Mouse (Mus musculus) heart, embryonic 12.5 days (tissue): ENCODE measurements around the gene Pgap1. TPM values are rescaled to one million over a fixed set of nuclear protein-coding genes. Genes with fewer than 3 reads are reported as not detected.

Source experiments
- ATAC-seq: fragments of 200-750 bp; cut with Nextera tagmentation; 2 replicates; pipeline ENCODE4 v1.8.0; 2017; ENCODE audit warnings: moderate TSS enrichment, moderate library complexity; ENCODE audit not compliant: insufficient number of reproducible peaks, low FRiP score
- H3K27ac ChIP-seq: fragments of 300-500 bp; sonication (generic); 2 replicates; pipeline ENCODE4 v1.5.1; 2016; ENCODE audit warnings: mild to moderate bottlenecking, moderate library complexity; ENCODE audit not compliant: poor library complexity, severe bottlenecking
- H3K27me3 ChIP-seq: fragments of 300-500 bp; sonication (generic); replicated peaks from 2 replicates; pipeline ENCODE4 v1.6.1; 2016; ENCODE audit warnings: mild to moderate bottlenecking, moderate library complexity
- H3K36me3 ChIP-seq: fragments of 300-500 bp; sonication (generic); 2 replicates; pipeline ENCODE4 v1.6.1; 2016; ENCODE audit warnings: mild to moderate bottlenecking, moderate library complexity
- H3K4me1 ChIP-seq: fragments of 300-500 bp; sonication (generic); replicated peaks from 2 replicates; pipeline ENCODE4 v1.6.1; 2016; ENCODE audit warnings: mild to moderate bottlenecking
- H3K4me2 ChIP-seq: fragments of 300-500 bp; sonication (generic); 2 replicates; pipeline ENCODE4 v1.6.1; 2016; ENCODE audit warnings: mild to moderate bottlenecking, moderate library complexity
- H3K4me3 ChIP-seq: fragments of 300-500 bp; sonication (generic); 2 replicates; pipeline ENCODE4 v1.5.1; 2016; ENCODE audit warnings: mild to moderate bottlenecking
- H3K9ac ChIP-seq: fragments of 300-500 bp; sonication (generic); 2 replicates; pipeline ENCODE4 v1.6.1; 2016; ENCODE audit warnings: mild to moderate bottlenecking, moderate library complexity
- H3K9me3 ChIP-seq: fragments of 300-500 bp; sonication (generic); replicated peaks from 2 replicates; pipeline ENCODE4 v1.6.1; 2016; ENCODE audit warnings: mild to moderate bottlenecking, moderate library complexity
- WGBS: fragments of 180-500 bp; shearing (Covaris S2); methylation state at CpG from one replicate; pipeline ENCODE4 v1.1.7; 2016; 5-methylcytosine and 5-hydroxymethylcytosine counted together
- polyA plus RNA-seq: library from polyadenylated mRNA; unstranded; fragments of >200 nt; fragmentation: Nextera tagmentation; extraction: Ambion mirVana; gene quantifications from 2 replicates; pipeline ENCODE4 v1.2.1, GENCODE M21; 2016

Pgap1 gene
- polyA plus RNA-seq, 1 experiment from 2014 or later = 5.8 TPM

GRCm38 (mm10) chr1:54578358-54579184 is 21.1 kb upstream of the Pgap1 start:
- Histone ChIP-seq H3K27me3 (no peaks in the 10 kb centered on the region), H3K9ac (no peak overlapping the region), H3K36me3 (no peaks in the 10 kb centered on the region), H3K4me2 (no peak overlapping the region), H3K9me3 (no peaks in the 10 kb centered on the region), H3K4me3 (no peak overlapping the region), H3K4me1 (no peaks in the 10 kb centered on the region), H3K27ac (no peak overlapping the region)
- no peak for ATAC-seq
- WGBS = 63% methylated on average over 8 of the region's 8 CpGs

- no peak for ATAC-seq
- Histone ChIP-seq H3K4me2 (no peak overlapping the region), H3K9ac (no peak overlapping the region), H3K27me3 (no peaks in the 10 kb centered on the region), H3K4me1 (no peaks in the 10 kb centered on the region), H3K4me3 (no peak overlapping the region), H3K9me3 (no peaks in the 10 kb centered on the region), H3K27ac (no peak overlapping the region), H3K36me3 (no peaks in the 10 kb centered on the region)
- WGBS = 68% methylated on average over 2 of the region's 2 CpGs
Measured at GRCm38 (mm10) chr1:54569102-54569501, 11.6 kb upstream of the Pgap1 start.

GRCm38 (mm10) chr1:54563923-54564322 is 6.4 kb upstream of the Pgap1 start:
- H3K4me2 ChIP-seq = no peak overlapping the region
- H3K4me3 ChIP-seq = no peak overlapping the region
- no peak overlapping the region for H3K9ac ChIP-seq
- ATAC-seq = no peak
- 80% methylated on average over 6 of the region's 6 CpGs for WGBS
- no peaks in the 10 kb centered on the region for H3K27me3 ChIP-seq
- H3K9me3 ChIP-seq = no peaks in the 10 kb centered on the region
- H3K36me3 ChIP-seq = no peaks in the 10 kb centered on the region
- H3K27ac ChIP-seq = no peak overlapping the region
- no peaks in the 10 kb centered on the region for H3K4me1 ChIP-seq

GRCm38 (mm10) chr1:54556586-54557221 is 780 bp downstream of the Pgap1 start:
- H3K36me3 ChIP-seq = no peaks in the 10 kb centered on the region
- H3K4me1 ChIP-seq = peaks cover 5% of the 10 kb centered on the region; the same call in 1 of the 2 replicates
- H3K9ac ChIP-seq = peak overlapping the region; percentile 87
- no peaks in the 10 kb centered on the region for H3K9me3 ChIP-seq
- no peak; the same call in 1 of the 2 replicates for ATAC-seq
- H3K27ac ChIP-seq = peak overlapping the region; percentile 62; the same call in 1 of the 2 replicates
- H3K27me3 ChIP-seq = no peaks in the 10 kb centered on the region
- H3K4me3 ChIP-seq = peak overlapping the region; percentile 86
- WGBS = 4% methylated on average over 18 of the region's 18 CpGs
- peak overlapping the region; percentile 92 for H3K4me2 ChIP-seq

- Histone ChIP-seq H3K4me1 (peaks cover 5% of the 10 kb centered on the region; the same call in 1 of the 2 replicates), H3K27ac (no peak overlapping the region), H3K27me3 (no peaks in the 10 kb centered on the region), H3K9me3 (no peaks in the 10 kb centered on the region), H3K9ac (no peak overlapping the region), H3K4me2 (no peak overlapping the region), H3K4me3 (no peak overlapping the region), H3K36me3 (no peaks in the 10 kb centered on the region)
- ATAC-seq = no peak
- WGBS = 57% methylated on average over 4 of the region's 4 CpGs
Measured at GRCm38 (mm10) chr1:54555364-54556140, 1.9 kb downstream of the Pgap1 start.

GRCm38 (mm10) chr1:54552621-54553020 is 4.9 kb downstream of the Pgap1 start:
- ATAC-seq = no peak
- Histone ChIP-seq H3K9me3 (no peaks in the 10 kb centered on the region), H3K27ac (no peak overlapping the region), H3K4me1 (peaks cover 5% of the 10 kb centered on the region; the same call in 1 of the 2 replicates), H3K4me2 (no peak overlapping the region), H3K36me3 (peaks cover 5% of the 10 kb centered on the region; the same call in 1 of the 2 replicates), H3K27me3 (no peaks in the 10 kb centered on the region), H3K9ac (no peak overlapping the region), H3K4me3 (no peak overlapping the region)
- 81% methylated on average over 2 of the region's 2 CpGs for WGBS

GRCm38 (mm10) chr1:54545200-54545599 is 12.3 kb downstream of the Pgap1 start:
- ATAC-seq = no peak
- H3K27ac ChIP-seq = no peak overlapping the region
- no peaks in the 10 kb centered on the region for H3K27me3 ChIP-seq
- WGBS = 92% methylated on average over 9 of the region's 9 CpGs
- no peak overlapping the region for H3K9ac ChIP-seq
- H3K36me3 ChIP-seq = peaks cover 27% of the 10 kb centered on the region
- H3K4me2 ChIP-seq = no peak overlapping the region
- no peaks in the 10 kb centered on the region for H3K9me3 ChIP-seq
- no peak overlapping the region for H3K4me3 ChIP-seq
- H3K4me1 ChIP-seq = no peaks in the 10 kb centered on the region

GRCm38 (mm10) chr1:54542920-54543319 is 14.6 kb downstream of the Pgap1 start:
- WGBS = 74% methylated on average over 2 of the region's 2 CpGs
- Histone ChIP-seq H3K27ac (no peak overlapping the region), H3K4me3 (no peak overlapping the region), H3K4me2 (no peak overlapping the region), H3K36me3 (peaks cover 33% of the 10 kb centered on the region), H3K9me3 (no peaks in the 10 kb centered on the region), H3K27me3 (no peaks in the 10 kb centered on the region), H3K4me1 (no peaks in the 10 kb centered on the region), H3K9ac (no peak overlapping the region)
- ATAC-seq = no peak

GRCm38 (mm10) chr1:54531170-54531569 is 26.3 kb downstream of the Pgap1 start:
- Histone ChIP-seq H3K9me3 (no peaks in the 10 kb centered on the region), H3K27ac (no peak overlapping the region), H3K4me1 (no peaks in the 10 kb centered on the region), H3K27me3 (no peaks in the 10 kb centered on the region), H3K36me3 (peaks cover 15% of the 10 kb centered on the region), H3K4me3 (no peak overlapping the region), H3K9ac (no peak overlapping the region), H3K4me2 (no peak overlapping the region)
- no peak for ATAC-seq
- WGBS = 69% methylated on average over 6 of the region's 6 CpGs

- no peaks in the 10 kb centered on the region for H3K9me3 ChIP-seq
- no peak overlapping the region for H3K4me3 ChIP-seq
- no peak overlapping the region for H3K27ac ChIP-seq
- H3K4me1 ChIP-seq = no peaks in the 10 kb centered on the region
- ATAC-seq = no peak
- H3K4me2 ChIP-seq = no peak overlapping the region
- no peaks in the 10 kb centered on the region for H3K27me3 ChIP-seq
- H3K36me3 ChIP-seq = peaks cover 17% of the 10 kb centered on the region
- 82% methylated on average over 2 of the region's 2 CpGs for WGBS
- H3K9ac ChIP-seq = no peak overlapping the region
Measured at GRCm38 (mm10) chr1:54523717-54524116, 33.8 kb downstream of the Pgap1 start.

- Histone ChIP-seq H3K9ac (no peak overlapping the region), H3K4me3 (no peak overlapping the region), H3K27me3 (no peaks in the 10 kb centered on the region), H3K9me3 (no peaks in the 10 kb centered on the region), H3K36me3 (0 out of 2 replicates have a peak, but pooled peaks cover 11% of the 10 kb centered on the region), H3K4me1 (no peaks in the 10 kb centered on the region), H3K27ac (no peak overlapping the region), H3K4me2 (no peak overlapping the region)
- no peak for ATAC-seq
- WGBS = 84% methylated on average over 5 of the region's 5 CpGs
Measured at GRCm38 (mm10) chr1:54520062-54520577, 37.4 kb downstream of the Pgap1 start.
